15 mouse cellular contexts compared by ENCODE assay signal in genomic region chr10:122859642-122859997, GRCm38 (mm10).
A peak's percentile ranks its signal among the peaks of the same experiment; 100 is the strongest.
DNase-seq lines count a peak whose midpoint lies in the region; ATAC-seq and TF ChIP-seq lines count a peak whose summit lies in the region.
"Had no signal": no experiment of that assay in that cellular context is flagged by ENCODE, and none has a peak within 500 bp of the region (broad histone marks: within the 10 kb centered on the region; RNA-seq: fewer than 3 reads in every experiment).

No protein-coding gene starts in this region.

- no peak for DNase-seq in frontal cortex, adult 2 months (ENCODE audit: extremely low spot score in 1 of 2, low spot score in 1 of 2)
- DNase-seq in liver, postnatal 0 days: no peak
- DNase-seq in embryonic facial prominence, embryonic 10.5 days (ENCODE audit: low spot score): no peak
- DNase-seq: adrenal gland, postnatal 14 days; cerebellum, postnatal 14 days; gastrocnemius, postnatal 10 days; kidney, adult 11 months; left cerebral cortex, postnatal 4 days; lung, adult 2 months; thymus, postnatal 4 days had no signal

- no peak overlapping the region for H3K4me2 ChIP-seq in hindbrain, embryonic 13.5 days
- H3K4me2 ChIP-seq in hindbrain, embryonic 12.5 days (replicated peaks): no peak overlapping the region
- no peak overlapping the region for H3K4me2 ChIP-seq in liver, postnatal 0 days (ENCODE audit: low read depth, low read length)
- H3K4me2 ChIP-seq in liver, embryonic 12.5 days: no peak overlapping the region

- ATAC-seq in frontal cortex, adult (ENCODE audit: low TSS enrichment): peak; percentile 17; the same call in 1 of the 2 replicates
- no peak for ATAC-seq in hindbrain, embryonic 13.5 days (ENCODE audit: low FRiP score)
- ATAC-seq in hindbrain, embryonic 12.5 days (ENCODE audit: low FRiP score): no peak
- no peak for ATAC-seq in liver, postnatal 0 days
- ATAC-seq in liver, embryonic 12.5 days: no peak
- ATAC-seq in activated CD4-positive, CD25-positive, alpha-beta regulatory T cell, adult 4 months: no peak

- no peak for TF ChIP-seq EP300 in liver, postnatal 0 days (IDR thresholded peaks at IDR 0.05; ENCODE audit: low read depth)

- H3K9ac ChIP-seq in hindbrain, embryonic 13.5 days: no peak overlapping the region
- no peak overlapping the region for H3K9ac ChIP-seq in hindbrain, embryonic 12.5 days
- H3K9ac ChIP-seq in liver, postnatal 0 days (replicated peaks): no peak overlapping the region
- H3K9ac ChIP-seq in liver, embryonic 12.5 days: no peak overlapping the region

- no peaks in the 10 kb centered on the region for H3K9me3 ChIP-seq in hindbrain, embryonic 13.5 days
- no peaks in the 10 kb centered on the region for H3K9me3 ChIP-seq in hindbrain, embryonic 12.5 days (replicated peaks)
- no peaks in the 10 kb centered on the region for H3K9me3 ChIP-seq in liver, postnatal 0 days (ENCODE audit: low read length)
- H3K9me3 ChIP-seq in liver, embryonic 12.5 days (replicated peaks): no peaks in the 10 kb centered on the region
- no peaks in the 10 kb centered on the region for H3K9me3 ChIP-seq in embryonic facial prominence, embryonic 10.5 days

- H3K4me1 ChIP-seq in hindbrain, embryonic 13.5 days (replicated peaks): peaks cover 29% of the 10 kb centered on the region
- peaks cover 15% of the 10 kb centered on the region for H3K4me1 ChIP-seq in hindbrain, embryonic 12.5 days
- H3K4me1 ChIP-seq in liver, postnatal 0 days (ENCODE audit: insufficient read depth): peaks cover 6% of the 10 kb centered on the region; the same call in 1 of the 2 replicates
- H3K4me1 ChIP-seq in liver, embryonic 12.5 days: peaks cover 13% of the 10 kb centered on the region; the same call in 1 of the 2 replicates
- H3K4me1 ChIP-seq in embryonic facial prominence, embryonic 10.5 days: peaks cover 33% of the 10 kb centered on the region

- H3K4me3 ChIP-seq in hindbrain, embryonic 13.5 days: no peak overlapping the region
- H3K4me3 ChIP-seq in hindbrain, embryonic 12.5 days: no peak overlapping the region
- H3K4me3 ChIP-seq in liver, postnatal 0 days (ENCODE audit: low read depth, low read length): no peak overlapping the region
- no peak overlapping the region for H3K4me3 ChIP-seq in liver, embryonic 12.5 days
- H3K4me3 ChIP-seq in embryonic facial prominence, embryonic 10.5 days: no peak overlapping the region

- 64% methylated on average over 8 of the region's 8 CpGs for WGBS in hindbrain, embryonic 13.5 days
- WGBS in hindbrain, embryonic 12.5 days: 61% methylated on average over 8 of the region's 8 CpGs
- WGBS in liver, postnatal 0 days (ENCODE audit: insufficient replicate concordance): 76% methylated on average over 8 of the region's 8 CpGs
- 71% methylated on average over 8 of the region's 8 CpGs for WGBS in liver, embryonic 12.5 days (ENCODE audit: insufficient replicate concordance)
- 71% methylated on average over 8 of the region's 8 CpGs for WGBS in embryonic facial prominence, embryonic 10.5 days

- no peaks in the 10 kb centered on the region for H3K36me3 ChIP-seq in hindbrain, embryonic 13.5 days
- H3K36me3 ChIP-seq in hindbrain, embryonic 12.5 days: no peaks in the 10 kb centered on the region
- H3K36me3 ChIP-seq in liver, postnatal 0 days (replicated peaks; ENCODE audit: insufficient read depth, low read length): no peaks in the 10 kb centered on the region
- H3K36me3 ChIP-seq in liver, embryonic 12.5 days: no peaks in the 10 kb centered on the region
- no peaks in the 10 kb centered on the region for H3K36me3 ChIP-seq in embryonic facial prominence, embryonic 10.5 days (replicated peaks)

- peak overlapping the region; percentile 55; the same call in 1 of the 2 replicates for H3K27ac ChIP-seq in hindbrain, embryonic 13.5 days
- no peak overlapping the region for H3K27ac ChIP-seq in hindbrain, embryonic 12.5 days
- peak overlapping the region; percentile 52; the same call in 1 of the 2 replicates for H3K27ac ChIP-seq in liver, postnatal 0 days (ENCODE audit: low read depth)
- H3K27ac ChIP-seq in liver, embryonic 12.5 days: no peak overlapping the region
- H3K27ac ChIP-seq in embryonic facial prominence, embryonic 10.5 days (replicated peaks): 0 out of 2 replicates have a peak overlapping the region, but pooled peaks have one; percentile 7

- no peaks in the 10 kb centered on the region for H3K27me3 ChIP-seq in hindbrain, embryonic 13.5 days
- no peaks in the 10 kb centered on the region for H3K27me3 ChIP-seq in hindbrain, embryonic 12.5 days
- no peaks in the 10 kb centered on the region for H3K27me3 ChIP-seq in liver, postnatal 0 days (ENCODE audit: insufficient read depth, low read length)
- H3K27me3 ChIP-seq in liver, embryonic 12.5 days (replicated peaks): no peaks in the 10 kb centered on the region
- no peaks in the 10 kb centered on the region for H3K27me3 ChIP-seq in embryonic facial prominence, embryonic 10.5 days (replicated peaks; ENCODE audit: low read depth, poor library complexity, severe bottlenecking)

- TF ChIP-seq CTCF in liver, postnatal 0 days (IDR thresholded peaks at IDR 0.05; ENCODE audit: low read depth): no peak

Comparison
In these comparisons a context has a peak if more than half of its experiments do, and no peak if none do; other contexts are left out.
1. H3K27ac ChIP-seq: peak in hindbrain, embryonic 13.5 days (single experiment), liver, postnatal 0 days (single experiment) and embryonic facial prominence, embryonic 10.5 days (single experiment); none in hindbrain, embryonic 12.5 days (single experiment) and liver, embryonic 12.5 days (single experiment).